Mouse (Mus musculus): ENCODE results near the gene Med8.
A peak's percentile ranks its signal among the peaks of the same experiment; 100 is the strongest.

DNA sequence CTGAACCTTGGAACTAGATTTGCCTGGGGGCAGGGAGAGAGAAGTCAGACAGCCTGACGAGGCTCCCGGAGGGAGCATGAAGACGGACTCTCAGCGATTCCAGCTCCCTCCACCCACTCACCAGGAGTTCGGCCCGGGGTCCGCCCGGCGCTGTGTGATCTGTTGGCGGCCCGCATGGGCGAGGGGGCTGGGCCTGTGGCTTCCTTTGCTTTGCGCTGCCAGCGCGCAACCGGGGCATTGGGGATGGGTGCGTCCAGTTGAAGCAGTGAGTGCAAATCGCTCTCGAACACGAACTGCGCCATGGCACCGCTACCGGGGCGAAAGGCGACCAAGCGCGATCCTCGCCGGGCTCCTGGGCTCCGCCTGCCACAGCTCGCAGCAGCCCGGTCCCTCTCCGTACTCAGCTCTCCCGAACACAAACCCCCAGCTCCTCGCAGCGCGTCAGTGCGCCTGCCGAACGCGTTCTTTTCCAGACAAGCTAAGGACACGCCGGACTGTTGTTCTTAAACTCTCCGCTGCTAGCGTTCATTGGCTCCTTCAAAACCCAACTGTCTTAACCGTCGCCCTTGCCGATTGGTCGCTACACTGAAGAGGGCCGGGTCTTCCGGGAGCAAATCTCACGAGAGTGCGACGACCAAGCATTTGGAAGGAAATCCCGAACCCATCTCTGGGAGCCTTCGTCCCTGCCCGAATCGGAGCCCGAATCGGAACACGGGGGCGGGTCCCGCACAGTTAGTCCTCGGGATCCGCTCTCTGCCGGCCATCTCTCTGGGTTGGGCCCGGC is 27.9 kb downstream of the Med8 start, which contains the start of gene Cdc20:
- TF ChIP-seq POLR2A (IDR thresholded peaks at IDR 0.05; ENCODE audit: borderline replicate concordance, insufficient read depth, low read length) (peak; percentile 48; the same call in 1 of the 2 replicates), CTCF (IDR thresholded peaks at IDR 0.05; ENCODE audit: borderline replicate concordance, insufficient read depth, low read depth, low read length) (no peak)

Data from cerebellum, adult 2 months (tissue).